Mouse (Mus musculus) bone marrow macrophage, adult 2 months (primary cell): ENCODE data around the gene Lsm14b.

Experiments
- CTCF ChIP-seq: IDR thresholded peaks from 2 replicates; pipeline ENCODE4 v1.5.1; 2012; ENCODE audit warnings: low read depth, mild to moderate bottlenecking, low read length, moderate library complexity
- POLR2A ChIP-seq: IDR thresholded peaks from 2 replicates; pipeline ENCODE4 v1.6.1; 2012; ENCODE audit warnings: mild to moderate bottlenecking, low read depth, low read length, borderline replicate concordance

DNA sequence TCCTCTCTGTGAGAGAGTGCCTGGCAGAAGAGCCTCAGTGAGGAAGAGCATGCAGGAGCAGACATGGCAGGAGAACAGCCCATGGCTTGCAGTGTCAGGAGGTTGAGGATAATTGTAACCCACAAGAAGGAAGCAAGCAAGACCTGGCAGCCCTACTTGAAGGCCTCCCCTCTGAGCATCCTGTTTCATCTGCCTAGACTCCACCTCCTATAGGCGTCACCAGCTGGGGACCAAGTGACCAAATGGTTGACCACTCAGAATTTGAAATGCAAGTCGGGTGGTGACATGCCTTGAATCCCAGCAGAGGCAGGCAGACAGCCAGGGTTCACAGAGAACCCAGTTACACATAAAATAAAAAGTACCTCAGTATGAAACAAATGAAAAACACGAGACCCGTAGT lies 44.2 kb upstream of the Lsm14b start:
- TF ChIP-seq POLR2A (no peak), CTCF (no peak)
